Mouse (Mus musculus): ENCODE measurements around the gene Gm4792.

- no peak for TF ChIP-seq POLR2A (IDR thresholded peaks at IDR 0.05; ENCODE audit: low read depth, low read length)
- TF ChIP-seq CTCF (IDR thresholded peaks at IDR 0.05; ENCODE audit: extremely low read depth, insufficient read depth, insufficient read length, insufficient replicate concordance) = no peak
Observed at GRCm38 (mm10) chr10:94262646-94263045, 35.9 kb downstream of the Gm4792 start.
